Mouse (Mus musculus): ENCODE measurements around the gene Ctsc. TPM values are rescaled to one million over a fixed set of nuclear protein-coding genes. Genes with fewer than 3 reads are reported as not detected.

The Ctsc gene
- polyA plus RNA-seq, 1 experiment from 2014 or later = 69.7 TPM

DNA sequence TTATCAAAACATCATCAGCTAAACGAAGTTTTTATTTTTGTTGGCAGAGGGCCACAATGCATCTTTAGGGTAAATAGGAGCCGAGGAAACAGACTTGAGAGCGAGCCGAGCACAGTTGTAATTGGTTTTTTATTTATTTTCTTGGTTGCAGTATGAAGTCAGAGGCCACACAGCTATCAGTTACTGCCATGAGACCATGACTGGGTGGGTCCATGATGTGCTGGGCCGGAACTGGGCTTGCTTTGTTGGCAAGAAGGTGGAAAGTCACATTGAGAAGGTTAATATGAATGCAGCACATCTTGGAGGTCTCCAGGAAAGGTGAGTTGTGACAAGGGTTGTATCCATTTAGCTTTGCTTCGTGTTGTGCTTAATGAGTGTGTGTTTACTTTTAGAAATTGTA lies 19.0 kb downstream of the Ctsc start:
- no peak for ATAC-seq (ENCODE audit: insufficient read depth)
- Histone ChIP-seq H3K36me3 (replicated peaks) (no peaks in the 10 kb centered on the region), H3K9me3 (replicated peaks) (no peaks in the 10 kb centered on the region), H3K9ac (no peak overlapping the region), H3K4me2 (no peak overlapping the region), H3K4me3 (replicated peaks) (no peak overlapping the region), H3K27me3 (no peaks in the 10 kb centered on the region), H3K4me1 (replicated peaks) (no peaks in the 10 kb centered on the region), H3K27ac (replicated peaks) (no peak overlapping the region)
- WGBS (ENCODE audit: insufficient replicate concordance) = 53% methylated on average over 6 of the region's 6 CpGs

- no peak overlapping the region for H3K4me2 ChIP-seq
- no peaks in the 10 kb centered on the region for H3K36me3 ChIP-seq (replicated peaks)
- no peaks in the 10 kb centered on the region for H3K4me1 ChIP-seq (replicated peaks)
- no peak overlapping the region for H3K9ac ChIP-seq
- no peak overlapping the region for H3K27ac ChIP-seq (replicated peaks)
- no peak overlapping the region for H3K4me3 ChIP-seq (replicated peaks)
- H3K9me3 ChIP-seq (replicated peaks) = no peaks in the 10 kb centered on the region
- ATAC-seq (ENCODE audit: insufficient read depth) = no peak
- no peaks in the 10 kb centered on the region for H3K27me3 ChIP-seq
- 59% methylated on average over 4 of the region's 4 CpGs for WGBS (ENCODE audit: insufficient replicate concordance)
Measured at GRCm38 (mm10) chr7:88305750-88306149, 27.9 kb downstream of the Ctsc start.

GRCm38 (mm10) chr7:88306725-88307124 lies 28.8 kb downstream of the Ctsc start:
- Histone ChIP-seq H3K9me3 (replicated peaks) (no peaks in the 10 kb centered on the region), H3K4me3 (replicated peaks) (no peak overlapping the region), H3K9ac (no peak overlapping the region), H3K27me3 (no peaks in the 10 kb centered on the region), H3K27ac (replicated peaks) (no peak overlapping the region), H3K36me3 (replicated peaks) (no peaks in the 10 kb centered on the region), H3K4me1 (replicated peaks) (no peaks in the 10 kb centered on the region), H3K4me2 (no peak overlapping the region)
- ATAC-seq (ENCODE audit: insufficient read depth) = no peak
- 70% methylated on average over 3 of the region's 3 CpGs for WGBS (ENCODE audit: insufficient replicate concordance)

- no peak for ATAC-seq (ENCODE audit: insufficient read depth)
Measured at GRCm38 (mm10) chr7:88310398-88311180, 32.7 kb downstream of the Ctsc start.

DNA sequence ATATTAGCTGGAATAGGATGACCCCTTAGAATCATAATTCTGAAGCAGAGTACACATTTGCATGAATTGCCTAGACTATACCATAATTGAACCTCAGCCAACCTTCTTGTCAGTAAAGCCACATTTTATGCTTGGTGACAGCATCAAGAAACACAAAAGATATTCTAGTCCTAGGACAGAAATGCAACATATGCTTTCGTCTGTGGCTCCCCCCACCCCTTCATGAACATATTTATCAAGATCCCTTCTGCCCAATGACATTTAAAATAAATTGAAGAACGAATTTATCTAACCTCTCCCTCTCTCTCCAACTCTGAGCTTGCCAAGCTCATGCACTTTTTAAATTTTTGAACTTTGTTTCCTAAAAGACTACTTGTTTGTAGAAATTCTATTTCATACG lies 38.5 kb downstream of the Ctsc start:
- WGBS (ENCODE audit: insufficient replicate concordance) = 39% methylated on average over 3 of the region's 3 CpGs
- no peak overlapping the region for H3K4me3 ChIP-seq (replicated peaks)
- no peaks in the 10 kb centered on the region for H3K4me1 ChIP-seq (replicated peaks)
- no peak overlapping the region for H3K9ac ChIP-seq
- no peak overlapping the region for H3K4me2 ChIP-seq
- H3K36me3 ChIP-seq (replicated peaks) = no peaks in the 10 kb centered on the region
- ATAC-seq (ENCODE audit: insufficient read depth) = no peak
- H3K27ac ChIP-seq (replicated peaks) = no peak overlapping the region
- no peaks in the 10 kb centered on the region for H3K27me3 ChIP-seq
- no peaks in the 10 kb centered on the region for H3K9me3 ChIP-seq (replicated peaks)

More at GRCm38 (mm10) chr7:88310398-88311180, 32.7 kb downstream of the Ctsc start:
- H3K4me2 ChIP-seq = no peak overlapping the region
- no peaks in the 10 kb centered on the region for H3K4me1 ChIP-seq (replicated peaks)
- no peaks in the 10 kb centered on the region for H3K27me3 ChIP-seq
- H3K27ac ChIP-seq (replicated peaks) = no peak overlapping the region
- H3K9me3 ChIP-seq (replicated peaks) = no peaks in the 10 kb centered on the region
- no peak overlapping the region for H3K4me3 ChIP-seq (replicated peaks)
- no peak overlapping the region for H3K9ac ChIP-seq
- H3K36me3 ChIP-seq (replicated peaks) = no peaks in the 10 kb centered on the region
- WGBS (ENCODE audit: insufficient replicate concordance) = 63% methylated on average over 3 of the region's 3 CpGs

GRCm38 (mm10) chr7:88318474-88318873 lies 40.6 kb downstream of the Ctsc start:
- Histone ChIP-seq H3K4me1 (replicated peaks) (no peaks in the 10 kb centered on the region), H3K4me2 (no peak overlapping the region), H3K27ac (replicated peaks) (no peak overlapping the region), H3K9me3 (replicated peaks) (no peaks in the 10 kb centered on the region), H3K36me3 (replicated peaks) (no peaks in the 10 kb centered on the region), H3K27me3 (no peaks in the 10 kb centered on the region), H3K4me3 (replicated peaks) (no peak overlapping the region), H3K9ac (no peak overlapping the region)
- ATAC-seq (ENCODE audit: insufficient read depth) = no peak
- WGBS (ENCODE audit: insufficient replicate concordance) = 4% methylated on average over 1 of the region's 1 CpGs

DNA sequence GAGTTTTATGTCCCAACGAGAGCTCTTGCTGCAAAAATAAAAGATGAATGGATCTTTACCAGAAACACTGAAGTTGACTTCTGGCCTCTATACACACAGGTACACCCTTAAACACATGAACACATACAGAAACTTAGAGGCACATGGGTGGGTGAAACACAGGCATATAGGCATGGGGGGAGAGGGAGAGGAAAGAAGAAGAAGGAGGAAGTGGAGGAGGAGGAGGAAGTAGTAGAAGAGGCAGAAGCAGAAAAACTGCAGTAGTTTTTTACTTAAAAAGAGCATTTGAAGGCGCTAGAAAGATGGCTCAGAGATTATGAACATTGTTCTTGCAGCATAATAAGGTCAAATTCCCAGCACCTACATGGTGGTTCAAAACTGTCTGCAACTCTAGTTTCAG lies 41.0 kb downstream of the Ctsc start:
- no peak overlapping the region for H3K4me3 ChIP-seq (replicated peaks)
- no peaks in the 10 kb centered on the region for H3K27me3 ChIP-seq
- H3K27ac ChIP-seq (replicated peaks) = no peak overlapping the region
- WGBS (ENCODE audit: insufficient replicate concordance) = 50% methylated on average over 2 of the region's 2 CpGs
- no peak overlapping the region for H3K9ac ChIP-seq
- ATAC-seq (ENCODE audit: insufficient read depth) = no peak
- no peaks in the 10 kb centered on the region for H3K36me3 ChIP-seq (replicated peaks)
- no peak overlapping the region for H3K4me2 ChIP-seq
- no peaks in the 10 kb centered on the region for H3K4me1 ChIP-seq (replicated peaks)
- no peaks in the 10 kb centered on the region for H3K9me3 ChIP-seq (replicated peaks)

- Histone ChIP-seq H3K4me2 (no peak overlapping the region), H3K9ac (no peak overlapping the region), H3K4me3 (replicated peaks) (no peak overlapping the region), H3K27me3 (no peaks in the 10 kb centered on the region), H3K4me1 (replicated peaks) (no peaks in the 10 kb centered on the region), H3K9me3 (replicated peaks) (no peaks in the 10 kb centered on the region), H3K36me3 (replicated peaks) (no peaks in the 10 kb centered on the region), H3K27ac (replicated peaks) (no peak overlapping the region)
- ATAC-seq (ENCODE audit: insufficient read depth) = no peak
- WGBS (ENCODE audit: insufficient replicate concordance) = 31% methylated on average over 3 of the region's 3 CpGs
Measured at GRCm38 (mm10) chr7:88319414-88320140, 41.7 kb downstream of the Ctsc start.

- 52% methylated on average over 12 of the region's 12 CpGs for WGBS (ENCODE audit: insufficient replicate concordance)
- Histone ChIP-seq H3K4me2 (no peak overlapping the region), H3K9me3 (replicated peaks) (no peaks in the 10 kb centered on the region), H3K27me3 (no peaks in the 10 kb centered on the region), H3K36me3 (replicated peaks) (no peaks in the 10 kb centered on the region), H3K27ac (replicated peaks) (no peak overlapping the region), H3K4me1 (replicated peaks) (no peaks in the 10 kb centered on the region), H3K9ac (no peak overlapping the region), H3K4me3 (replicated peaks) (no peak overlapping the region)
- ATAC-seq (ENCODE audit: insufficient read depth) = no peak
Measured at GRCm38 (mm10) chr7:88320628-88321336, 42.9 kb downstream of the Ctsc start.

- Histone ChIP-seq H3K9me3 (replicated peaks) (no peaks in the 10 kb centered on the region), H3K4me1 (replicated peaks) (no peaks in the 10 kb centered on the region), H3K27me3 (no peaks in the 10 kb centered on the region), H3K36me3 (replicated peaks) (no peaks in the 10 kb centered on the region), H3K9ac (no peak overlapping the region), H3K4me3 (replicated peaks) (no peak overlapping the region), H3K27ac (replicated peaks) (no peak overlapping the region), H3K4me2 (no peak overlapping the region)
- WGBS (ENCODE audit: insufficient replicate concordance) = 57% methylated on average over 2 of the region's 2 CpGs
- no peak for ATAC-seq (ENCODE audit: insufficient read depth)
Measured at GRCm38 (mm10) chr7:88322431-88322830, 44.5 kb downstream of the Ctsc start.

GRCm38 (mm10) chr7:88327495-88327894 lies 49.6 kb downstream of the Ctsc start:
- no peak for ATAC-seq (ENCODE audit: insufficient read depth)

More at GRCm38 (mm10) chr7:88327495-88327894, 49.6 kb downstream of the Ctsc start:
- Histone ChIP-seq H3K4me2 (no peak overlapping the region), H3K9ac (no peak overlapping the region), H3K27ac (replicated peaks) (no peak overlapping the region), H3K4me3 (replicated peaks) (no peak overlapping the region), H3K36me3 (replicated peaks) (no peaks in the 10 kb centered on the region), H3K9me3 (replicated peaks) (no peaks in the 10 kb centered on the region), H3K27me3 (no peaks in the 10 kb centered on the region), H3K4me1 (replicated peaks) (no peaks in the 10 kb centered on the region)

Measured in liver, embryonic 15.5 days (tissue).